Mouse (Mus musculus) c-Kit-positive CD71-negative TER-119-negative erythroid progenitor cells, embryonic 14.5 days (primary cell): Measurements from ENCODE around the gene Ccdc83.

ENCODE experiments used
- DNase-seq: peaks from one replicate; pipeline ENCODE4 v3.0.0-alpha.2; 2013; ENCODE audit warnings: low read depth

The Ccdc83 gene

GRCm38 (mm10) chr7:90259899-90260298 is 5.7 kb downstream of the Ccdc83 start:
- DNase-seq: no peak

GRCm38 (mm10) chr7:90258701-90259100 is 6.9 kb downstream of the Ccdc83 start:
- no peak for DNase-seq

- DNase-seq: no peak
These were observed 12.6 kb downstream of the Ccdc83 start for GRCm38 (mm10) chr7:90252946-90253345.

- DNase-seq: no peak
These were observed 21.9 kb downstream of the Ccdc83 start for GRCm38 (mm10) chr7:90243643-90244042.

GRCm38 (mm10) chr7:90243151-90243550 is 22.4 kb downstream of the Ccdc83 start:
- no peak for DNase-seq

GRCm38 (mm10) chr7:90236289-90236905 is 29.2 kb downstream of the Ccdc83 start:
- DNase-seq: no peak

GRCm38 (mm10) chr7:90233921-90234320 is 31.7 kb downstream of the Ccdc83 start:
- no peak for DNase-seq

GRCm38 (mm10) chr7:90231431-90231830 is 34.1 kb downstream of the Ccdc83 start:
- DNase-seq: no peak

- peak; percentile 37 for DNase-seq
These were observed 36.7 kb downstream of the Ccdc83 start for GRCm38 (mm10) chr7:90228884-90229283.

GRCm38 (mm10) chr7:90228075-90228474 is 37.5 kb downstream of the Ccdc83 start:
- no peak for DNase-seq

- no peak for DNase-seq
These were observed 44.1 kb downstream of the Ccdc83 start for GRCm38 (mm10) chr7:90221487-90221886.

- DNase-seq: no peak
These were observed 47.5 kb downstream of the Ccdc83 start for GRCm38 (mm10) chr7:90218122-90218521.

- DNase-seq: no peak
These were observed 49.1 kb downstream of the Ccdc83 start for GRCm38 (mm10) chr7:90216511-90216910.

GRCm38 (mm10) chr7:90210947-90211346 is 54.6 kb downstream of the Ccdc83 start:
- DNase-seq: no peak

GRCm38 (mm10) chr7:90210116-90210515 is 55.5 kb downstream of the Ccdc83 start:
- DNase-seq: no peak

GRCm38 (mm10) chr7:90203914-90204313 is 61.7 kb downstream of the Ccdc83 start:
- DNase-seq: no peak

- no peak for DNase-seq
These were observed 63.6 kb downstream of the Ccdc83 start for GRCm38 (mm10) chr7:90201877-90202465.

GRCm38 (mm10) chr7:90200251-90200650 is 65.3 kb downstream of the Ccdc83 start:
- no peak for DNase-seq

- DNase-seq: no peak
These were observed 84.9 kb downstream of the Ccdc83 start for GRCm38 (mm10) chr7:90180635-90181034.

- DNase-seq: no peak
These were observed 90.0 kb downstream of the Ccdc83 start for GRCm38 (mm10) chr7:90175576-90175975.
